Mouse (Mus musculus) embryo, embryonic 9.5 days (tissue): Measurements from ENCODE around the gene B3gat3.
A peak's percentile ranks its signal among the peaks of the same experiment; 100 is the strongest.
"Not testable (repeated sequence)": the region's sequence is repeated elsewhere in the genome, so short reads cannot be mapped to it uniquely, and the experiment has no call there.

Experiments used
- DNase-seq: peaks from one replicate; pipeline ENCODE4 v3.0.0-alpha.2; 2017; ENCODE audit errors: extremely low spot score

B3gat3 gene

GRCm38 (mm10) chr19:8920073-8920736 is at the start of gene B3gat3:
Gene B3gat3, plus strand, starts transcription at chr19:8920374.
- peak; percentile 96 for DNase-seq

DNA sequence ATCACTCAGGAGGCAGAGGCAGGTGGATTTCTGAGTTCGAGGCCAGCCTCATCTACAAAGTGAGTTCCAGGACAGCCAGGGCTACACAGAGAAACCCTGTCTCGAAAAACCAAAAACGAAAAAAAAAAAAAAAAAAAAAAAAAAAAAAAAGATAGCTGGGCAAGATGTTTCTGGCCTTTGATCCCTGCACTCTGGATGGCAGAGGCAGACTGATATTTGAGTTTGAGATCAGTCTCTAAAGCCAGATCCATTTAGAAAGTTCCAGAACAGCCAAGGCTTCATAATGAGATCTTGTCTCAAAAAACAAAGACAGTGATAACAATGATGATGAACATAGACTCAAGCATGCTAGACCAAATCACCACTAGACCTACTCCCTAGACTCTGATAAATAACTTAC is 49.8 kb upstream of the B3gat3 start:
- DNase-seq = not testable (repeated sequence)

DNA sequence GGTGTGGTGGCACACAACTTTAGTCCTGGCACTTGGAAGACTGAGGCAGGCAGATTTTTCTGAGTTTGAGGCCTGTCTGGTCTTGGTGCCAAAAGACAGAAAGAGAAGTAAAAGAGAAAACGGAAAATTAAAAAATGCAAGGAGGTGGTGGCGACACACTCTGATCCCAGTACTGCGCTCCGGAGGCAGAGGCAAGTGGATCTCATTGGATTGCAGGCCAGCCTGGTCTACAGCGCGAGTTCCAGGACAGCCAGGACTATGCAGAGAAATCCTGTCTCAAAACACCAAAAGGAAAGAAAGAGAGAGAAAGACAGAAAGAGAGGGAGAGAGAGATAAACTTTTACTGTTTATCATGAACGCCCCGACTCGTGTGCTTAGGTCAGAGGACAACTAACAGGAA is 49.3 kb upstream of the B3gat3 start:
- no peak for DNase-seq

GRCm38 (mm10) chr19:8871267-8872186 is 48.6 kb upstream of the B3gat3 start, which contains the start of gene Ubxn1:
Gene Ubxn1, plus strand, starts transcription at chr19:8871496.
- DNase-seq = peak; percentile 97

DNA sequence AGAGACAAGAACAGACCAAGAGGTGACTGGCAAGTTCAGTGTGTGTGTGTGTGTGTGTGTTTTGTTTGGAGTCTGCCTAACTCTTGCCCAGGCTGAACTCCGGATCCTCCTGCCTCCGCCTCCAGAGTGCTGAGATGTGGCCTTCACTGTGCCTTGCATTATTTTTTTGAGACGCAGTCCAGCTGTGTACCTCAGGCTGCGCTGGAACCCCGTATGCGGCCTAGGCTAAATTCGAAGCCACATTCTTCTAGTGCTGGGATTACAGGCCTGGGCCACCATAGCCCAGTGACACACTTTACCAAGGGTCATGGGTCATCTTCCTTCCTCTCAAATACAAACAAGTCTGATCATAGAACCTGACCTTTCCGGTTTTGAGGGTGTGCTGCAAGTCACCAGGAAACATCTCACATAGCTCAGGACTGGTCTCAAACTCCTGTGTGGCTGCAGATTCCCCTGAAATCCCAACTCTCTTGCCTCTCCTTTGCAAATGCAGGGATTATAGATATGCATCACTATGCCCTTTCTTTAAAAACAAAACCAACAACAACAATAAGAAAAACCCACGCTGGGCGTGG is 47.8 kb upstream of the B3gat3 start:
- no peak for DNase-seq

DNA sequence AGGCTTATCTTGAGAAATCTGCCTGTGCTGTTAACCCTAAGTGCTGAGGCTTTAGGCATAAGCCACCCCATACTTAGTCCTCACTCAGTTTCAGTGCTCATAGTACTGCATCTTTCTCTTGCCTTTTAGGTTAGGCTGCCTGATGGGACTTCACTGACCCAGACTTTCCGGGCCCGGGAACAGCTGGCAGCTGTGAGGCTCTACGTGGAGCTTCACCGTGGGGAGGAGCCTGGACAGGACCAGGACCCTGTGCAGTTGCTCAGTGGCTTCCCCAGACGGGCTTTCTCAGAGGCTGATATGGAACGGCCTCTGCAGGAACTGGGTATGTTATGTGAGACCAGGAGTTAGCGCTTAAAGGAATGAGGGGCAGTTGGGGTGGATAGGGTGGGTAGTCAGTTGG is 45.1 kb upstream of the B3gat3 start:
- DNase-seq = no peak

DNA sequence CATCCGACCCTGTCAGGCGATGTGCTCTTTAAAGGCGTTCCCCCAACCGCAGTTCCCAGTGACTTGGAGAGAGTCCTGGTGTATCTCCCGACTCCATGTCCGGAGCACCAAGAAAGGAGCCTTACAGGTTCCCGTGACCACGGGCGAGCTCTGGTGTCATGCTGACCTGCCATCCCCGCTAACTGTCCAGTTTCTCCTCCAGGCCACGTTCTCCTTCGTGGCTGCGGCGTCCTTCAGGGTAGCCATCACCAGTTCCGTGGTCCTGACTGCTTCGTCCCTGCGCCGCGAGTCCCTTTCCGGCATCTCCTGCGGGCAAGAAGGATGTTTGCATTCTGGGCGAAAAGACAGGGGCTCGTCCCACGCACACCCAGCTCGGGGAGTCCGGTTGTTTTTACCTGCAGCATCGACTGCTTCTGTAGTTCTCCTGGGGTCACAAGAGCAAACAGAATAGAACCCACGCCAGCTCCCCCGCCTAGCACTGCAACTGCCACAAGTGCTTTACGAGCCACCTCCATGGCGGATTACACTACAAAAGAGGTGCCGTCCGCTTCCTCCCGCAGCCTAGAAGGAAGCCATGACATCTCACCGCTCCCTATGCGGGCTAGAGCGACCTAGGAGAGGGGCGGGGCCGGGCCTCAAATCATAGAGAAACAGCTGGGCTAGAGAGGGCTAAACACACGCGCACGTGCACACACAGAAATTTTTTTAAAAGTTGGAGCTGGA is 39.7 kb upstream of the B3gat3 start, which contains the start of gene Uqcc3:
TSS of gene Uqcc3 (minus strand) at position 613 of the 723 bp plus-strand sequence.
- peak; percentile 88 for DNase-seq

- DNase-seq = no peak
These were observed 39.2 kb upstream of the B3gat3 start for GRCm38 (mm10) chr19:8881034-8881392.

GRCm38 (mm10) chr19:8883616-8884015 is 36.6 kb upstream of the B3gat3 start, which contains the start of the genes Lbhd1 and Gm49403:
Gene Lbhd1, plus strand, starts transcription at chr19:8883732.
Gene Gm49403, plus strand, starts transcription at chr19:8883930.
- no peak for DNase-seq

DNA sequence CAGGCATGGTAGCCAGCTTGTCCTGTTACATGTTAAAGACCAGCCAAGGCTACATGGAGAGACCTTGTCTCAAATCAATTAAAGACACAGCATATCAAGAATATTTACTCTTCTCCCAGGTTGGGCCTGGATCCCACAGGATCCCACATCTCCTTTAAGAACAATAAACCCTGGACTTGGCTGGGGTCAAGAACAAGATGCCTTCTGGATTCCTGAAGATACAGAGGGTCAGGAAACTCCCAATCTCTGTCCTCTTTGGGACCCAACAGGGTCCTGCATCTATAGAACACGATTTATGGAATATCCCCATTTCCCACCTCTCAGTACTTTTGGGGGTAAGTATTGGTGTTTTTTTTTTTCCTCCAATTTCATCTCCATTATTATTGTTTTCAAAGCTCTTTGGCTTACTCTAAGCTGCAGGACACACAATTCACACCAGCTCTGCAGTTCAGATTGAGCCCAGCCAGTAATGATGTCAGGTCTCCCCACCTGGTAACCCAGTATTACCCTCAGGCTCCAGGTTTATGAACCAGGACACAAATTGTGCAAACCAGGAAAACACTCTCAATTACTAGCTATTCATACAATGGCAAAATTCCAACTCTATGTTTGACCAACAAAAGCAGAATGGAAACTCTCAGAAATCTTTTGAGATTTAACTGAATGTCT is 33.1 kb upstream of the B3gat3 start:
- DNase-seq = peak; percentile 54

DNA sequence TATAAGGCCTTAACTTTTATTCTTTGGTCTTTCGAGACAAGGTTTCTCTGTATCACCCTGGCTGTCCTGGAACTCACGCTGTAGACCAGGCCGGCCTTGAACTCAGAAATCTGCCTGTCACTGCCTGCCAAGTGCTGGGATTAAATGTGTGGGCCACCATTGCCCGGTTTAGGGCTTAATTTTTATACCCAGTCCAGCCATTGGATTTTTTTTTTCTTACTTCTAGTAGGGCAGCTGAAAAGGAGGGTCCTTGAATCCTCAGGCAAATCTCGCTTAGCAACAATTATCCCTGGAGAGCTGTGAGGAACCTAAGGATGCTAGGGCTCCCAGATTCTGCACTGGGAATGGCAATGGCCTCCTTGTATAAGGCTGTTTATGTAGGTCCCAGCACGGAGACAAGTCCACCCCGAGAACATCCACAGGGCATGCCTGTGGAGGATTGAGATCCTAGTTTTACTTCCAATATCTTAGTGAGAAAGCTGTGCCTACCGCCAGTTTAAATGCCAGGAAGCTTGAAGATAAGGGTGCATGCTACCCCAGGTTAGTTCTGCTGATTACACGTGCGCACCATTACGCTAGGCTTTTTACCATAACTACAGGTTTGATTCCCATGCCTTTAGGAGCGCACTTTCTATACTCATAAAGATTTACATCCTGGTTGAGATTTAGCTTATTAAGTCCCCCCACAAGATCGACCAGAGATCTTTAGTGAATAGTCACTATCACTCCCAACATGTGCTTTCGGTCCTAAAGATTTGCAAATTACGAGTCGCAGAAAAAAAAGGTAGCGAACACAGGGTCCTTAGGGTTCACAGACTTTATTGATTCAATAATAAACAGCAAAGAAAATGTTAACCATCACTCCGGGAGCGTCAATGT is 32.4 kb upstream of the B3gat3 start:
- DNase-seq = peak; percentile 40

DNA sequence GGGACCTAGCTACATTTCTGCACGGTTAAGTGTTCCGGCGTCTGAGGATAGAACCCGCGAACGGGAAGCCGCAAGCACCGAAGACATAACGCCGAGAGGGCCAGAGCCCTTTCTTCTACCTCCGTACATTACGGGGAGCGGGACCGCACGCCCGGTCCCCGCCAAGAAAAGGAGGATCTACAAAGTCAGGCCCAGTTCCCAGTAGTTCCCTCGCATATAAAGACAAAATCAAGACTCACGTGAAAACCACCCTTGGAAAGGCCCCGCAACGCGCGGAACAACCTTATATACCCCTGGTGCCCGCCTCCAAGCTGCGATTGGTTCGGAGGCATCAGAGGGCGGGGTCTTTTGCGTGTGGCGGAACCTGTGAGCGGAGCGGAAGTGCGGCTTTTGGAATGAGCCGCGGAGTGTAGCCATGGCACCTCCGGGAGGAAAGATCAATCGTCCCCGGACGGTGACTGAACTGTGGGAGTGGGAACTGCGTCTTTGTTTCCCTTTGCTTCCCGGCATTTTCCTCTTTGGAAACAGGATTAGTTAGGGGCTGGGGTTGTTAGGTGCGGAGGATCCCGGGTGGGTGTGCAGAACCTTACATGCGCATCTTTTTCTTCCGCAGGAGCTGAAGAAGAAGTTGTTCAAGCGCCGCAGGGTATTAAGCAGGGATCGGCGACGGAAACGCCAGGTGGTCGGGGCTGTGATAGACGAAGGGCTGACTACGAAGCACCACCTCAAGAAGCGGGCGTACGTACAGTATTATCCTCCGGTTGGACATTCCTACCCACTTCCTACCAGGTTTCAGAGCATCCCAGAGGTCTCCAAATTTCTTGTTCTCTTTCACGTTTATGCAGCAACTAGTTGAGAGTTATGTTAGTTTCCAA is 31.4 kb upstream of the B3gat3 start, which contains the start of the genes 1810009A15Rik and Gm49416:
TSS of gene 1810009A15Rik (plus strand) at position 343 of the 875 bp plus-strand sequence.
TSS of gene Gm49416 (plus strand) at position 416 of the 875 bp plus-strand sequence.
- DNase-seq = peak; percentile 97

GRCm38 (mm10) chr19:8892829-8893766 is 27.1 kb upstream of the B3gat3 start, which contains the start of gene Ints5:
Gene Ints5, plus strand, starts transcription at chr19:8893005.
- peak; percentile 90 for DNase-seq

GRCm38 (mm10) chr19:8895397-8895960 is 24.7 kb upstream of the B3gat3 start:
- DNase-seq = no peak

DNA sequence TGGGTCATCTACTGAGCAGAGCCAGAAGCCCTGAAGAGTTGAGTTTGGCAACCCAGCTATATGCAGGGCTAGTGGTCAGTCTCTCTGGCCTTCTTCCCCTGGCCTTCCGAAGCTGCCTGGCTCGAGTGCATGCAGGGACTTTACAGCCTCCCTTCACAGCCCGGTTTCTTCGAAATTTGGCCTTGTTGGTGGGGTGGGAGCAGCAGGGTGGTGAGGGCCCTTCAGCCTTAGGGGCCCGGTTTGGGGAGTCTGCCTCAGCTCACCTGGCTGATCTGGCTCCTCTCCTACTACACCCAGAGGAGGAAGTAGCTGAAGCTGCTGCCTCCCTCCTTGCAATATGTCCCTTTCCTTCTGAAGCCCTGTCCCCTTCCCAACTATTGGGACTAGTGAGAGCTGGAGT is 23.9 kb upstream of the B3gat3 start:
- DNase-seq = not testable (repeated sequence)

DNA sequence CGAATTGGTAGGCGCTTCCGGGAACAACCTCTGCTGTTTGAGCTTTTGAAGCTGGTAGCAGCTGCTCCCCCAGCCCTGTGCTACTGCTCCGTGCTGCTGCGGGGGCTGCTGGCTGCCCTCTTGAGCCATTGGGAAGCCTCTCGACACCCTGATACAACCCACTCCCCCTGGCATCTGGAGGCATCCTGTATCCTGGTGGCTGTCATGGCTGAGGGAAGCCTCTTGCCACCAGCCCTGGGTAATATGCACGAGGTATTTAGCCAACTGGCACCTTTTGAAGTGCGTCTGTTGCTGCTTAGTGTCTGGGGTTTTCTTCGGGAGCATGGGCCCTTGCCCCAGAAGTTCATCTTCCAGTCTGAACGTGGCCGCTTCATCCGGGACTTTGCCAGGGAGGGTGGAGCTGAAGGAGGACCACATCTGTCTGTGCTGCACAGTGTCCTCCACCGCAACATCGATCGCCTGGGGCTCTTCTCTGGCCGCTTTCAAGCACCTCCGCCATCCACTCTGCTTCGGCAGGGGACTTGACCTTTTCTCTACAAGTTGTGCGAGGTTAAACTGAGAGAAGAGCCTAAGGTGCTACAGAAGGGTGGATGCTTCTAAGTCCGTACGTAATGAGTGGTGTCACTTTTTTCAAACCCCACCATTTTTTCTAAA is 22.8 kb upstream of the B3gat3 start:
- DNase-seq = peak; percentile 37
